Mouse (Mus musculus) neural tube, embryonic 14.5 days (tissue): ENCODE data around the gene Cherp. TPM values are rescaled to one million over a fixed set of nuclear protein-coding genes. Genes with fewer than 3 reads are reported as not detected.
A peak's percentile ranks its signal among the peaks of the same experiment; 100 is the strongest.

Source experiments
- ATAC-seq: fragments of 200-750 bp; cut with Nextera tagmentation; 2 replicates; pipeline ENCODE4 v1.8.0; 2017; ENCODE audit warnings: low read depth, mild to moderate bottlenecking, moderate TSS enrichment, moderate library complexity
- H3K27ac ChIP-seq: fragments of 300-500 bp; sonication (generic); 2 replicates; pipeline ENCODE4 v1.5.1; 2014; ENCODE audit warnings: low read depth, mild to moderate bottlenecking, control low read depth, low read length, moderate library complexity, mixed read lengths
- H3K27me3 ChIP-seq: fragments of 300-500 bp; sonication (generic); 2 replicates; pipeline ENCODE4 v1.6.1; 2014; ENCODE audit warnings: low read length; ENCODE audit not compliant: control insufficient read depth, insufficient read depth
- H3K36me3 ChIP-seq: fragments of 300-500 bp; sonication (generic); 2 replicates; pipeline ENCODE4 v1.6.1; 2014; ENCODE audit warnings: low read length, mixed read lengths; ENCODE audit not compliant: control insufficient read depth, insufficient read depth
- H3K4me1 ChIP-seq: fragments of 300-500 bp; sonication (generic); 2 replicates; pipeline ENCODE4 v1.6.1; 2014; ENCODE audit warnings: low read length; ENCODE audit not compliant: control insufficient read depth, insufficient read depth
- H3K4me2 ChIP-seq: fragments of 300-500 bp; sonication (generic); 2 replicates; pipeline ENCODE4 v1.6.1; 2014; ENCODE audit warnings: mild to moderate bottlenecking, low read depth, low read length, control low read depth
- H3K4me3 ChIP-seq: fragments of 300-500 bp; sonication (generic); 2 replicates; pipeline ENCODE4 v1.5.1; 2014; ENCODE audit warnings: low read depth, low read length, control low read depth, mixed read lengths
- H3K9ac ChIP-seq: fragments of 300-500 bp; sonication (generic); replicated peaks from 2 replicates; pipeline ENCODE4 v1.6.1; 2014; ENCODE audit warnings: low read depth, mild to moderate bottlenecking, control low read depth, low read length, mixed read lengths
- H3K9me3 ChIP-seq: fragments of 300-500 bp; sonication (generic); 2 replicates; pipeline ENCODE4 v1.6.1; 2016; ENCODE audit warnings: low read length; ENCODE audit not compliant: control insufficient read depth
- WGBS: fragments of 180-500 bp; shearing (Covaris S2); extraction: QIAGEN DNeasy Blood & Tissue Kit; methylation state at CpG from one replicate; pipeline ENCODE4 v1.1.7; 2014; 5-methylcytosine and 5-hydroxymethylcytosine counted together
- polyA plus RNA-seq: library from polyadenylated mRNA; unstranded; fragments of >200 nt; fragmentation: Nextera tagmentation; extraction: Ambion mirVana; gene quantifications from 2 replicates; pipeline ENCODE4 v1.2.1, GENCODE M21; 2014

The Cherp gene
- polyA plus RNA-seq, 1 experiment from 2014 or later, result 42.3 TPM

DNA sequence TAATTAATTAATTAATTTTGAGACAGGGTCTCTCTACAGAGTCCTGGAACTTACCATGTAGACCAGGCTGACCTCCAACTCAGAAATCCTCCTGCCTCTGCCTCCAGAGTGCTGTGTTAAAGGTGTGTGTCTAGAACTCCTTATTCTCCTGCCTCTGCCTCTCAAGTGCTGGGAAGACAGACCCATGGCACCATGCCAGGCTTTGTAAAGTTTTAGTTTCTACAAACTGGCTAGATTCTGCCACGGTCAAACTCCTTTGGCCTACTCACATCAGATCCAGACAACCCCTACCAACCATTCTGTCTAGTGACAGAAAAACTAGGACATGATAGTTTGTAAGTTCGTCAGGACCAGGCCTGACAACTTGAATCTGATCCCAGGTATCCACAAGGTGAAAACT, 16.0 kb upstream of the Cherp start:
- WGBS, result 89% methylated on average over 2 of the region's 2 CpGs
- H3K27ac ChIP-seq, result no peak overlapping the region
- no peak overlapping the region; the same call in 1 of the 2 replicates for H3K9ac ChIP-seq

DNA sequence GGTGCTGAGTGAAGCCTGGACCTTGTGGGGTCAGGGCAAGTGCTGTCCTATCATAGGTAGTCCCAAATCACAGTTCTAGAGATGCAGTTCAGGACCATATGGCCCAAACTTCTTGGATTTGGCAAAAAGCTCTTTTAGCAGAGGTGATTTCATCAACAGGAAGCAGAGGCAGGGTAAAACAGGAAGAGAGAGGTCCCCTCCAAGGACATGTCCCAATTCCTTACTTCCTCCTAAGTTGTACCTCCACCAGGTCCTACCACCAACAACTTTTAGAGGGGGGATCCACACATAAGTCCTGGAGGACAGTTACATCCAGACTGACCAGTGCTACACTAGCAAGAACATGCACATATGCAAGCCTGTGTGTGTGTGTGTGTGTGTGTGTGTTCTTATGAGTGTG, 12.0 kb upstream of the Cherp start:
- Histone ChIP-seq H3K4me1 (peaks cover 10% of the 10 kb centered on the region), H3K4me2 (no peak overlapping the region), H3K4me3 (no peak overlapping the region), H3K27me3 (no peaks in the 10 kb centered on the region; the same call in 1 of the 2 replicates), H3K27ac (no peak overlapping the region), H3K9ac (no peak overlapping the region), H3K36me3 (peaks cover 16% of the 10 kb centered on the region), H3K9me3 (no peaks in the 10 kb centered on the region)
- no peak for ATAC-seq

More for the DNA sequence above, 16.0 kb upstream of the Cherp start:
- peak overlapping the region; percentile 83; the same call in 1 of the 2 replicates for H3K4me3 ChIP-seq
- no peaks in the 10 kb centered on the region for H3K9me3 ChIP-seq
- no peak for ATAC-seq
- peak overlapping the region; percentile 92; the same call in 1 of the 2 replicates for H3K4me2 ChIP-seq
- H3K4me1 ChIP-seq, result peaks cover 20% of the 10 kb centered on the region
- H3K27me3 ChIP-seq, result no peaks in the 10 kb centered on the region; the same call in 1 of the 2 replicates
- peaks cover 9% of the 10 kb centered on the region for H3K36me3 ChIP-seq

DNA sequence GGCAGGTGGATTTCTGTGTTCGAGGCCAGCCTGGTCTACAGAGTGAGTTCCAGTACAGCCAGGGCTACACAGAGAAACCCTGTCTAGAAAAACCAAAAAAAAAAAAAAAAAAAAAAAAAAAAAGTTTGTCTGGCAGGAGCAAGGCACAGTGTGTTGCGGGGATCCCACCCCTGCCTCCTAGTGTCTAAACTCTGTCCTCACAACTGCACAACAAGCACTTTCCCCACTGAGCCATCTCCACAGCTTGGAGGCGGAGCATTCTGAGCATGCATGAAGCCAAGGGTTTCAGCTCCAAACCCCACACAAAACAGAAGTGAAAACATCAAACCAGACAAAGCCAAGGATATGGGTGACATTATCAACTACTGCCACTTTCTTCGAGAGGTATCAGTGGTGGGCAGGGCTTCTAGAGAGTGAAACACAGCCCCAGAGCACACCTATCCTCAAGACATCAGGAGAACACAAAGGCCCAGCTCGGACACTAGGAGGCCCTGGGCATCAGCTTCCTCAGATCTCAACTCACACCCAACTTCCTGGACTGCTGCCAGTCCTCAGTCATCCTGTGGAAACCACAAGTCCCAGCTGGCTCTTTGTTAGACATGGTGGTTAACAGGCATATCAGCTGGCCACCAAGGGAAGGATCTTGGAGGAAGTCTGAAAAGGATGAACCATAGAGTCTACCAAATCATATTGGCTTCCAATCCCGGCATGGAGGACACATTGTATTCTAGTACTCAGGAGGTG, 10.6 kb upstream of the Cherp start:
- H3K36me3 ChIP-seq, result peaks cover 16% of the 10 kb centered on the region
- H3K27me3 ChIP-seq, result no peaks in the 10 kb centered on the region
- no peak for ATAC-seq
- no peaks in the 10 kb centered on the region for H3K9me3 ChIP-seq
- no peak overlapping the region for H3K27ac ChIP-seq
- no peak overlapping the region for H3K4me2 ChIP-seq
- no peak overlapping the region for H3K4me3 ChIP-seq
- no peaks in the 10 kb centered on the region for H3K4me1 ChIP-seq
- no peak overlapping the region for H3K9ac ChIP-seq
- WGBS, result 87% methylated on average over 6 of the region's 6 CpGs

DNA sequence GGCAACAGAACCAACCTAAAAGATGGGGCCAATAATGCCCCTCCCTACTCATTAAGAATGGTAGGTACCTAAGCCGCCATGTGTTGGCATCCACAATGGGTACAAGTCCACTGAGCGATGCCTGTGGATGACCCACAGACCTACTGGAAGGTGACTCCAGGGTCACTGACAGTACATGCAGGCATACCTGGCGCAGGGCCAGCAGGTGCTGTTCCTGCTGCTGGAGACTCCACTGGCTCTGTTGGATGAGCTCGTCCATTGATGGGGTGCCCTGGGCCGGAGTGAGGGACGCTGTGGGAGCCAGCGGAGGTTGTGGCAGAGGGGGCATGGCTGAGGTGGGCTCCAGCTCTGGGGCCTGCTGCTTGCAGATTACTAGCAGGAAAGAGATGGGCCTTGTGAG, 4.3 kb downstream of the Cherp start:
- Histone ChIP-seq H3K4me1 (peaks cover 8% of the 10 kb centered on the region; the same call in 1 of the 2 replicates), H3K9me3 (no peaks in the 10 kb centered on the region), H3K27me3 (no peaks in the 10 kb centered on the region), H3K4me3 (no peak overlapping the region), H3K36me3 (peaks cover 69% of the 10 kb centered on the region), H3K27ac (no peak overlapping the region), H3K9ac (no peak overlapping the region), H3K4me2 (no peak overlapping the region)
- ATAC-seq, result no peak
- 97% methylated on average over 7 of the region's 7 CpGs for WGBS

DNA sequence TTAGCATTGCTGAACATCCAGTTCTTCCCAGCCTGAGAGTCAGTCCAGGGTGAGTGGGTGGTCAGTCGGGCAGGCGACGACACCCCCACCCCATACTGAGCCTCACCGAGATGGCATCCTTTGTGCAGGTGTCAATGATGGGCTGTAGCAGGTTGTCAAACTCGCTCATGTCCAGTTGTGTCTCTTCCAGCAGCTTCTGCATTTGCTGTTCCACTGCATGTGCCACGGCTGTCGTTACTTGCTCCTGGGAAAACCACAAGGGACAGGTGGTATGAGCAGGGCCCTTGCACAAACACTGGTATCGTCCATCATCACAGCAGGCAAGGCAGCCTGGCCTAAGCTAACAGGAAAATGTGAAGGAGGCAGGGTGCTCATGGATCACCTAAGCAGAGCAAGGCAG, 5.0 kb downstream of the Cherp start:
- no peak for ATAC-seq
- Histone ChIP-seq H3K4me1 (peaks cover 8% of the 10 kb centered on the region; the same call in 1 of the 2 replicates), H3K36me3 (peaks cover 76% of the 10 kb centered on the region), H3K4me3 (no peak overlapping the region), H3K9me3 (no peaks in the 10 kb centered on the region), H3K27ac (no peak overlapping the region), H3K27me3 (no peaks in the 10 kb centered on the region), H3K9ac (no peak overlapping the region), H3K4me2 (no peak overlapping the region)
- WGBS, result 98% methylated on average over 8 of the region's 8 CpGs

DNA sequence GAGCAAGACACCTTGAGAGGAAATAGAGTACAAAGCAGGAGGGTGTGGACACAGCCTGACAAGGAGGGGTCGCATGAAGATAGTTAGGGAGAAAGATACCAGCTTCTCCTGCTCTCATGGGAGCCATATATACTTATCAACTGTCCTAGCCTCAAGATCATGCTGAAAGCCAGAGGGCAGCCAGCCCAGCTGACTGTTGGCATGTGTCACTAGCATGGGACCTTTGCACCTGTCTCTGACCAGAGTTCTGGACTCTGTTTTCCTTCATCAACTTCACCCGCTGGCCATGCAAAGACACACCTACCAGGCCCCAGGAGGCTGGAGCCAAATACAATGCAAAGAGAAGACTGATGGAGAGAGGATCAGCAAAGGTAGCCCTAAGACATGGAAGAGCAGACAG, 5.8 kb downstream of the Cherp start:
- peaks cover 7% of the 10 kb centered on the region; the same call in 1 of the 2 replicates for H3K4me1 ChIP-seq
- H3K4me3 ChIP-seq, result no peak overlapping the region
- peaks cover 79% of the 10 kb centered on the region for H3K36me3 ChIP-seq
- no peaks in the 10 kb centered on the region for H3K27me3 ChIP-seq
- ATAC-seq, result no peak
- 87% methylated on average over 2 of the region's 2 CpGs for WGBS
- H3K9me3 ChIP-seq, result no peaks in the 10 kb centered on the region
- no peak overlapping the region for H3K27ac ChIP-seq
- no peak overlapping the region for H3K4me2 ChIP-seq
- H3K9ac ChIP-seq, result no peak overlapping the region

DNA sequence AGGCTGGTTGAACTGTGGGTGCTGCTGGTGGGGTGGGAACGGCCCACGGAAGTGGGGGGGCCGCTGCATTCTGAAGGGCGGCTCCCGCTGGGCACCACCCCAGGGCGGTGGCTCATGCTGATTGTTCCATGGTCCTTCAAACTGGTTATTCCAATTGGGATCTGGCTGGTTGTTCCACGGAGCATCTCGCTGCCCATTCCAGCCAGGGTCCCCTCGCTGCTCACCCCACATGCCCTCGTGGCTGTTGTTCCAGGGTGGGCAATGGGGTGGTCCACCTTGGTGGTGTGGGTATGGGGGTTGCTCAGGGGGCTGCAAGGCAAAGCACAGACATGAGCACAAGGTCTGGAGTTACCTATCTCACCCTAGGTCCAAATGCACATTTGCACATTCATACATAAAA, 10.8 kb downstream of the Cherp start:
- no peak overlapping the region for H3K4me3 ChIP-seq
- ATAC-seq, result no peak
- H3K4me1 ChIP-seq, result no peaks in the 10 kb centered on the region
- H3K36me3 ChIP-seq, result peaks cover 89% of the 10 kb centered on the region
- no peak overlapping the region for H3K27ac ChIP-seq
- H3K4me2 ChIP-seq, result no peak overlapping the region
- H3K27me3 ChIP-seq, result no peaks in the 10 kb centered on the region
- no peak overlapping the region for H3K9ac ChIP-seq
- WGBS, result 94% methylated on average over 10 of the region's 10 CpGs
- no peaks in the 10 kb centered on the region for H3K9me3 ChIP-seq

DNA sequence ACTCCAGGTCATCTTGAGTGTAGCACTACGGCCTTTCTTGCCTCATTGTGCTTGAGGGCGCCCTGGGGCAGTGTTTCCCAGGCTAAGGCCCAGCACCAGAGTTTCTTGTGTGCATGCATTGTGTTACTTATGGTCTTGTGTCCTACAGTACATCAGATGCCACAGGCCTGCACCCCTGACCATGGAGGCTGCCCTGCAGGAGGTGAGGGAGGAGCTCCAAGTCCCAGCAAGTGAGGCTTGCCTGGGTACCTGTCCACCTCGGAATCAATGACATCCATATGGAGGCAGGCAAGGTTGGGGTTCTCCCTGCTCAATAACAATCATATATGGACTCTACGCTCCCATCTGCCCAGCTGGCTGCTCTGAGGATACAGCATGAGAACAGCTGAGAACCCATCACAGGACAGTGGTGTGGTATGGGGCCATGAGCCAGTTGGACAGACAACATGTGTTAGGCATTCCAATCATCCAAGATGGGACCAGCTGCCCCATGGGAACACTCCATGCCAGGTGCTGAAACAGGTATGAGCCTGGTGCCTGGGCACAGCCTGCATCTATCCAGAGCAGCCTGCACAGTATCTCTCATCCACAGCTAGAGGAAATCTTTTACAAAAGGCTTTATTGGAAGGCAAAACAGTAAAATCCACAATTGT, 15.0 kb downstream of the Cherp start:
- no peaks in the 10 kb centered on the region for H3K4me1 ChIP-seq
- H3K9ac ChIP-seq, result no peak overlapping the region
- H3K4me3 ChIP-seq, result no peak overlapping the region
- no peak overlapping the region for H3K27ac ChIP-seq
- ATAC-seq, result no peak
- H3K4me2 ChIP-seq, result no peak overlapping the region
- 94% methylated on average over 4 of the region's 4 CpGs for WGBS
- H3K36me3 ChIP-seq, result peaks cover 63% of the 10 kb centered on the region
- H3K9me3 ChIP-seq, result no peaks in the 10 kb centered on the region
- H3K27me3 ChIP-seq, result no peaks in the 10 kb centered on the region

DNA sequence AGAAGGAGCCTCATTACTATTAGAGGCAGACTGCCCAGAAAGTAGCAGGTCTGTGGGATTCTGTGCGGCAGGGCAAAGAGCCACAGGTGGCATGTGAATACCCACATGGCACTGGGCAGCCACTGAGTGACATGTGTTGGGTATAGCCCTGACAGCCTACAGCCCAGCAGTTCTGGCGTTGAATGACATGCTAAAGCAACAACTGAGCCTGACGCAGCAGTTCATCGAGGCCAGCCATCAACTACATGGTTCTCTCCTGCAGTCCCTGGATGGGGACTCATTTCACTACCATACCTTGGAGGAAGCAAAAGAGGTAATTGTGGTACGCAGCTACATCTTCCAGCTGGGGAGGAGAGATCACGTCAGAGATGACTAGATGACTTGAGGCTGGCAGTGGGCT, 16.6 kb downstream of the Cherp start:
- 90% methylated on average over 6 of the region's 6 CpGs for WGBS
- no peaks in the 10 kb centered on the region for H3K4me1 ChIP-seq
- H3K9ac ChIP-seq, result no peak overlapping the region
- H3K4me3 ChIP-seq, result no peak overlapping the region
- H3K9me3 ChIP-seq, result no peaks in the 10 kb centered on the region
- H3K4me2 ChIP-seq, result no peak overlapping the region
- no peak overlapping the region for H3K27ac ChIP-seq
- peaks cover 59% of the 10 kb centered on the region for H3K36me3 ChIP-seq
- H3K27me3 ChIP-seq, result no peaks in the 10 kb centered on the region
- ATAC-seq, result no peak
